Mouse (Mus musculus) urinary bladder, postnatal 25 days (tissue): Measurements from ENCODE around the gene Tex38.

Experiments used
- DNase-seq: peaks from one replicate; pipeline ENCODE4 v3.0.0; 2022; ENCODE audit warnings: low spot score

The Tex38 gene

GRCm38 (mm10) chr4:115780918-115781317 lies at the start of gene Tex38:
Gene Tex38, minus strand, starts transcription at chr4:115781018.
- no peak for DNase-seq

DNA sequence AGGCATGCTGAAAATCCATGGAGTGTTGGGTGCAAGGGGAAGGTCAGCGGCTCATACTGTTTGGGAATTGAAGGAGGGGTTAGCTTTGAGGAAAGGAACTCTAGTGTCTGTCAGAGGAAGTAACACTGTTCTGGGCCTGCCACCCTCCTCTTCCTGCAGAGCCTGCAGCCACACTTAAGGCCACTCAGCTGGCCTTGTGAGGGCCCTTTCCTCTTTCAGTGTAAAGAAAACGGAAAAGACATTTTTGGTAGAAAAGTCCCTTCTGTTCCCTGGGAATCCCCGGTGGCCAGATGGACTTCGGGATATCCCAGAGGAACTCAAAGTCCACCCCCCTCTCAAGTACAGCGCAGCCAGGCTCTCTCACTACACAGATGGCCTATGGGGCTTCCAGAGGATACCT lies 49.7 kb upstream of the Tex38 start:
- no peak for DNase-seq

DNA sequence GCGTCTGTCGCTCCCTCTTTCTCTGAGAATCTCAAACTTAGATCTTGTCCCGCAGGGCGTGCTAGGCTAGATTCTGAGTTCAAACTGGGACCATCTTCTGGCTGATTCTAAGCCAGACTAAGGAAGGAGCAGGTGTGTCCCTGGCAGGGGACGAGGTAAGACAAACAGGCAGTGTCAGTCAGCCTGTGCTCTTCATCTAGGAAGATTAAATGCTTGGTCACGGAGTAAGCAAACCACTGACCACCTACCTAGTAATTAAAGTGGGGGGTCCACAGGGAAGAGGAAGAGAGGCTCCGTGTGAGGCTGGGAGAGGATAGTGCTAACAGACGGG lies 47.7 kb upstream of the Tex38 start:
- DNase-seq = no peak

DNA sequence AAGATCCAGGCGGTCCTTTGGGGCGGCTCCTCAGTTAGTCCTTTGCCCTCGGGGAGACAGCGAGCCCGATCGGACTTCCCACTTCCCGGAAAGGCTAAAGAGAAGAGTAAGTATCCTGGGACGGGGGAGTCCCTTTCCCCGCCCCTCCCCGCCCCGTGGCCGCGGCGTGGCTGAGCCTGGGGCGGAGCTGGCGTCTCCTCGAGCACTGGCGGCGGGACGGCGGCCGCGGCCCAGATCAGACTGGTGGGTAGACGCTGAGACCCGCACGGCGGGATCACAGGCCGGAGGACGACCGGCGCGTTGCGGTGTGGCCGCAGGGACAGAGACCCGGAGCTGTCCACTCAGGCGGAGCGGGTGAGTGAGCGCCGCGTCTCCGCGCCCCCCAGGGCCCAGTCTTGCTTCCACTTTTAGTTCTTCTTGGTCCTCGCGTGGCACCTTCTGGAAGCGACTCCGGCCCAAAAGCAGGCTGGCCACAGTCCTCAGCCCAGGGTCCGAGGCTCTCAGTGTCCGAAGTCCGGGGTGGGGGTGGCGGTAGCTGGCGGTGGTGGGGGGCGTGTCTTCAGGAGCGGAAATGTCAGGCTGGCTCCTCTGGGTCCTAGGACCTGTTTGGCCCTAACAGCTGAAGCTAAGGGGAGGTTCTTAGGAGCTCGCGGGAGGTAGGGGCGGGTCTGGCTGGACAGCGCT lies 47.2 kb upstream of the Tex38 start, which contains the start of gene Mob3c:
TSS of gene Mob3c (plus strand) at position 205 of the 684 bp plus-strand sequence.
- DNase-seq = peak; percentile 76

DNA sequence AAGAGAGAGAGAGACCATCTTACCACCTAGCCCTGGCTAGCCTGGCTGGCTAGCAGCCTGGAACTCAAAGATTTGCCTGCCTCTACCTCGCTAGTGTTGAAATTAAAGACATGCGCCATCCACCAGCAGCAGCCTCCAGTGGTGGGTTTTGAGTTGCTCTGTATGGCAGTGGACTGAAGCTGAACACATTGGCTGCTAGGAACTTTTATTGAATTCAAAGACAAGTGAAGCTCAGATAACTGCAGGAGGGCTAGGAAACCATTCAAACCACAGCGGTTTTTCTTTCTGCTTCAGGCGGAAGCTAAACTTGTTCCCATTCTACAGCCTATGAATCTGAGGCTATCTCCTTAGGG lies 46.7 kb upstream of the Tex38 start:
- no peak for DNase-seq

GRCm38 (mm10) chr4:115827066-115827465 lies 46.2 kb upstream of the Tex38 start:
- no peak for DNase-seq

DNA sequence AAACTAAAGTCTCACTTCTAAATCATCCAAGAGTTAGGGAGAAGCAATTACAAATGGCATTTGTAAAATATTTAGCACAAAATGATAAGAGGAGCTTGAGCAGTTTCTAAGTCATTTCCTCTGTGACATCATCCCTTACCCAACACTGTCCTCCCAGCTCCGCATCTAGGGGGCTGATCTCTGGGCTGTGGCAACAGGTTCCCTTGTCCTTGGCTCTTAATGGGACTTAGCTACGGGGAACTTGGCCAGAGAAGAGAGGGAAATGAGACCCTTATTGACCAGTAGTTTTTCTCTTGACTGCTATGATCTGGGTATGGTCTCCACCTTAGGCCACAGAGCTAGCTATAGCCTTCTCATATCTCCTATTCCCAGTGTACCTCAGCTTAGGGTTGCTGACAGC lies 44.5 kb upstream of the Tex38 start:
- DNase-seq = no peak

GRCm38 (mm10) chr4:115824178-115824577 lies 43.4 kb upstream of the Tex38 start:
- no peak for DNase-seq

- no peak for DNase-seq
Measured at GRCm38 (mm10) chr4:115821928-115822327, 41.1 kb upstream of the Tex38 start.

DNA sequence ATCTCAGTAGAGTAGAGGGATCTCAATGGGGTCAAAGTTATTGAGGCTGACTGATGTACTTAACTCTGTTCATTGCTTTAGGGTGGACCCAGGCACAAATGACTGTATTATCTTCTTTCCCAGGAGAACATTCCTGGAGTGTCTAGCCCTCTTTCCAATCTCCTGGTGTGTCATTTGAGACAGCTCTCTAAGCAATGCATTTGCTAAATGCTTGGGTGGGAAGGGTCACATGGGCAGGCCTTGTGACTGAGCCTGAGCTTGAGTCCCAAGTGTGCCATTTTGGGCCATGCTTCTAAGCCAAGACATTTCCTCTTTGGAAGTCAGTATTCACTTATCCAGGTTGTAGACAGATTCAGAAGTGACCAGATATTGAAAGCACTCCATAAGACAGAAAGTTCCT lies 40.6 kb upstream of the Tex38 start:
- DNase-seq = no peak

DNA sequence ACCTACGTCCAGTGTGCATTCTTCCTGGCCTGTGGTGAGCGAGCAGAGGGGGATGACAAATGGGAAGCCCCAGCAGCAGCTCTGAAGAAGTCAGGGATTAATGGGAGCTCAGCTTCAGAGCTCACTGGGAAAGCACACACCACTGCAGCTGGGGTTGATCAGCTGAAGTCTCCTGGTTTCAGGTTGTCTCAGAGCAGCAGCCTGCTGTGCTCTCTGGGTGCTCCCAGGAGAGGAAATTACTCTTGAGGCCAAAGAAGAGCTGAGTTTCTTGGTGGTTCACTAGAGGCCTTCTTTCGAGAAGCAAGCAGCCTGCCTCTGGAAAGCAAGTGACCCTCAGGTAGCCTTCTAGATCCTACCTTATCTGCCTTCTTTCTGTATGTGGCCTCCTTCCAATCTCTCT lies 40.1 kb upstream of the Tex38 start:
- no peak for DNase-seq

- no peak for DNase-seq
Measured at GRCm38 (mm10) chr4:115820199-115820598, 39.4 kb upstream of the Tex38 start.

GRCm38 (mm10) chr4:115815606-115816005 lies 34.8 kb upstream of the Tex38 start:
- no peak for DNase-seq

- no peak for DNase-seq
Measured at GRCm38 (mm10) chr4:115812326-115812725, 31.5 kb upstream of the Tex38 start.

GRCm38 (mm10) chr4:115799981-115800380 lies 19.2 kb upstream of the Tex38 start:
- DNase-seq = no peak

- no peak for DNase-seq
Measured at GRCm38 (mm10) chr4:115795360-115795759, 14.5 kb upstream of the Tex38 start.

- DNase-seq = no peak
Measured at GRCm38 (mm10) chr4:115790864-115791263, 10.0 kb upstream of the Tex38 start.

- DNase-seq = no peak
Measured at GRCm38 (mm10) chr4:115785511-115786034, 4.8 kb upstream of the Tex38 start.

- peak; percentile 64 for DNase-seq
Measured at GRCm38 (mm10) chr4:115784769-115785510, 4.1 kb upstream of the Tex38 start, which contains the start of gene Atpaf1. Gene Atpaf1, plus strand, starts transcription at chr4:115784812.

DNA sequence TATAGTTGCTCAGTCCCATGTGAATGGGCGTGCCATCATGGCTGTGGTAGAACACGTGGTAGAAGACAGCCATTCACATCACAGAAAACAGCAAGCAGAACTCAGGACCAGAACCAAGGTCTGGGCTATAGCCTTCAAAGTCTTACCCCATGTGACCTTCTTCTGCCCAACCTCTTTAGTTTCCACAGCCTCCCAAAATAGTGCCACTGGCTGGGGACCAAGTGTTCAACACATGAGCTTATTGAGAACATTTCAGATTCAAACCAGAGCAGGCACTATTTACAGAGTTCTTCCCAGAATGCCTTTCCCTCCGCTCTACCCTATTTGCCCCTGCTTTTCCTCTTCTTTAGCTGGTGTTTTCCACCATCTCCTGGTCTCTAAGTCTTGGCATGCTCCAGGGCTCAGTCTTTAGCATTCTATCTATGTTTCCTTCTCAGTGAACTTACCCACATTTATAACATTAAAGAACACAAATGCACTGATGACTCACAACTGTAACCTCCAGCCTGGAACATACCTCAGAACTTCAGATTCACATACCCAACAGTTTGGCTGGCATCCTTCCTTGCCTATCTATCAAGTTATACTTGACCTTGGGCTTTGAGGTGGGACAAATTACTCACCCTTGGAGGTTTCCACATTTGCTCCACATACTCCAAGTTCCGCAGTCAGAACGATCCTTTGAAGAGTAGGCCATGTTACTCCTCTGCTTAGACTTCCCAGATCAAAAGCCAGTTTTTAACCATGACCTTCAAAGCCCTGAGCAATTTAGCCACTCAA lies 1.4 kb upstream of the Tex38 start:
- DNase-seq = no peak

GRCm38 (mm10) chr4:115780269-115780668 lies 549 bp downstream of the Tex38 start:
- DNase-seq = no peak

DNA sequence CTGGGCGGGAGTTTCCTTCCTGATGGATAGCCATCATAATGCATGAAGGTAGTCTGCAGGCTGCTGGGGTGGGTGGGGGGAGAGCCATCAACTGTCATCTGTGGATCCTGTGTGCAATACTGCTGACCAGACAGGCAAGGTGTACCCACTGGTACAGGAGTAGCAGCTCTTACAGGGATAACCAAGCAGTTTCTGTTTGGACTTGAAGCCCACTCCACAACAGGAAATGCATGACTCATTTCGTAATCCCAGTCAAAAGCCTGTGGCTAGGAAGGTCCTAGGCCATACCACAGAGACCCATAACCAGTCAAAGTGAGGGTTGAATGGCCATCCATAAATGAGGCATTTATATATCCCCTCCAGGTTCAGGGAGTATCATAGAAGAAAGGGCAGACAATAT lies 3.2 kb downstream of the Tex38 start:
- no peak for DNase-seq

GRCm38 (mm10) chr4:115775056-115775455 lies 5.8 kb downstream of the Tex38 start:
- DNase-seq = no peak
